Mouse (Mus musculus) heart, embryonic 14.5 days (tissue): ENCODE data around the gene Avil. TPM values are rescaled to one million over a fixed set of nuclear protein-coding genes. Genes with fewer than 3 reads are reported as not detected.

Source experiments
- ATAC-seq: fragments of 200-750 bp; cut with Nextera tagmentation; 2 replicates; pipeline ENCODE4 v1.8.0; 2017; ENCODE audit warnings: low read depth, moderate TSS enrichment; ENCODE audit not compliant: insufficient number of reproducible peaks, insufficient read depth, low FRiP score
- H3K27ac ChIP-seq, 2 experiments: fragments of 200-500 bp in 1 of 2; fragments of 300-500 bp in 1 of 2; sonication (generic) in 1 of 2; replicated peaks in 1 of 2; 2 replicates each; pipeline ENCODE4 v1.5.1; 2012 to 2014; ENCODE audit warnings: low read depth in 2 of 2, low read length in 2 of 2, control low read depth in 1 of 2, mild to moderate bottlenecking in 1 of 2, mixed read lengths in 1 of 2; ENCODE audit not compliant: control insufficient read depth in 1 of 2, insufficient read depth in 1 of 2
- H3K27me3 ChIP-seq: fragments of 300-500 bp; sonication (generic); 2 replicates; pipeline ENCODE4 v1.6.1; 2014; ENCODE audit warnings: mild to moderate bottlenecking, low read length, control low read depth; ENCODE audit not compliant: control insufficient read depth, insufficient read depth
- H3K36me3 ChIP-seq: fragments of 300-500 bp; sonication (generic); 2 replicates; pipeline ENCODE4 v1.6.1; 2014; ENCODE audit warnings: mild to moderate bottlenecking, control low read depth, low read length, mixed read lengths; ENCODE audit not compliant: control insufficient read depth, insufficient read depth
- H3K4me1 ChIP-seq, 2 experiments: fragments of 200-500 bp in 1 of 2; fragments of 300-500 bp in 1 of 2; sonication (generic) in 1 of 2; 2 replicates each; pipeline ENCODE4 v1.6.1; 2012 to 2014; ENCODE audit warnings: low read length in 2 of 2, control low read depth in 1 of 2, mixed read lengths in 1 of 2; ENCODE audit not compliant: control insufficient read depth in 2 of 2, insufficient read depth in 2 of 2
- H3K4me2 ChIP-seq: fragments of 300-500 bp; sonication (generic); 2 replicates; pipeline ENCODE4 v1.6.1; 2014; ENCODE audit warnings: mild to moderate bottlenecking, low read length
- H3K4me3 ChIP-seq, 2 experiments: fragments of 200-500 bp in 1 of 2; fragments of 300-500 bp in 1 of 2; sonication (generic) in 1 of 2; 2 replicates each; pipeline ENCODE4 v1.5.1; 2012 to 2014; ENCODE audit warnings: low read length in 2 of 2, mild to moderate bottlenecking in 2 of 2, control low read depth in 1 of 2, low read depth in 1 of 2, moderate library complexity in 1 of 2; ENCODE audit not compliant: control insufficient read depth in 1 of 2, insufficient read depth in 1 of 2
- H3K9ac ChIP-seq: fragments of 300-500 bp; sonication (generic); 2 replicates; pipeline ENCODE4 v1.6.1; 2014; ENCODE audit warnings: mild to moderate bottlenecking, low read length
- H3K9me3 ChIP-seq: fragments of 300-500 bp; sonication (generic); 2 replicates; pipeline ENCODE4 v1.6.1; 2016; ENCODE audit warnings: low read length, control low read depth; ENCODE audit not compliant: control insufficient read depth
- WGBS: fragments of 180-500 bp; shearing (Covaris S2); extraction: QIAGEN DNeasy Blood & Tissue Kit; methylation state at CpG from one replicate; pipeline ENCODE4 v1.1.7; 2014; 5-methylcytosine and 5-hydroxymethylcytosine counted together
- polyA plus RNA-seq: library from polyadenylated mRNA; unstranded; fragments of >200 nt; fragmentation: Nextera tagmentation; extraction: Ambion mirVana; gene quantifications from 2 replicates; pipeline ENCODE4 v1.2.1, GENCODE M21; 2014

Gene Avil
- polyA plus RNA-seq, 1 experiment from 2014 or later, result 0.39 TPM

- WGBS, result 81% methylated on average over 5 of the region's 5 CpGs
- Histone ChIP-seq H3K9me3 (no peaks in the 10 kb centered on the region), H3K27ac (no peak overlapping the region), H3K36me3 (peaks cover 31% of the 10 kb centered on the region), H3K9ac (no peak overlapping the region), H3K4me3 (no peak overlapping the region), H3K4me1 (no peaks in the 10 kb centered on the region), H3K27me3 (no peaks in the 10 kb centered on the region), H3K4me2 (no peak overlapping the region)
- no peak for ATAC-seq
Observed at GRCm38 (mm10) chr10:127002765-127003164, 2.3 kb downstream of the Avil start.

DNA sequence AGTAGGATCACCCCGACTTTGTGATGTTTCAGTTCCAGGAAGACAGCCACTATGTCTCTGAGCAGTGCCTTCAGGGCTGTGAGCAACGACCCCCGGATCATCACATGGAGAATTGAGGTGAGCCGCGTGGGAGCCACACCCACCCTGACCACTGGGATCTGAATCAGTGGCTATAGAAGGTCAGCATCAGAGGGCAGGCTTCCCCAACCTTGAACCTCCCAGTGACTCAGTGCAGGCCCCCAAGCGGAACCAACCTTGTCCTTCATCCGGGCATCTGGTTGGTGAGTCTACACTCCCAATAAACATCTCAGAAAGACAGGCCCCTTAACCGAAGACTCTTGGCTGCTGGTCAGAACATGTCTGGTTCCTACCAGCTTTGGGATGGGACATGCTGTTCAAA is 2.8 kb downstream of the Avil start:
- no peak for ATAC-seq
- H3K4me3 ChIP-seq, result no peak overlapping the region
- H3K27ac ChIP-seq, result no peak overlapping the region
- no peak overlapping the region for H3K9ac ChIP-seq
- H3K4me2 ChIP-seq, result no peak overlapping the region
- H3K36me3 ChIP-seq, result peaks cover 25% of the 10 kb centered on the region
- no peaks in the 10 kb centered on the region for H3K27me3 ChIP-seq
- no peaks in the 10 kb centered on the region for H3K9me3 ChIP-seq
- H3K4me1 ChIP-seq, result no peaks in the 10 kb centered on the region
- 84% methylated on average over 8 of the region's 8 CpGs for WGBS

- H3K4me2 ChIP-seq, result no peak overlapping the region
- H3K36me3 ChIP-seq, result peaks cover 20% of the 10 kb centered on the region
- no peak overlapping the region for H3K9ac ChIP-seq
- H3K4me1 ChIP-seq, result no peaks in the 10 kb centered on the region
- no peak overlapping the region for H3K27ac ChIP-seq
- ATAC-seq, result no peak
- H3K4me3 ChIP-seq, result no peak overlapping the region
- H3K9me3 ChIP-seq, result no peaks in the 10 kb centered on the region
- 84% methylated on average over 7 of the region's 7 CpGs for WGBS
- H3K27me3 ChIP-seq, result no peaks in the 10 kb centered on the region
Observed at GRCm38 (mm10) chr10:127003806-127004205, 3.3 kb downstream of the Avil start.

DNA sequence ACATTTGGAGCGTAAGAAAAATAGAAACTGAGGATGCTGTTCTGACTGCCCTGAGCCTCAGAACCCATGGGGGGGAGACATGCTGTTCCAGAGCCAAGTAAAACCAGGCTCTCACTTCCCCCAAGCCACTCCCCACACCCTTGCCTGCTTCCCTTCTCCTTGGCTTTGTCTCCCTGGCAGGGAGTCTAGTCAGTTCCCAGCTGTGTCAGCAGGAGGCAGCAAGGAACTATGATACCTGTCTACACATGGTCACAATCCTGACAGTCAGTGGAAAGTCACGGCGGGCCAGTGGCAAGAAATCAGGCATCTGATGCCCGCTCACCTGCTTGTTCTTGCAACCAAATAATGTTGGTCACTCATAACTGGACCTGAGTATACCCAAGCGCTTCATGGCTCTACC is 16.0 kb downstream of the Avil start:
- H3K27me3 ChIP-seq, result no peaks in the 10 kb centered on the region
- H3K36me3 ChIP-seq, result peaks cover 7% of the 10 kb centered on the region; the same call in 1 of the 2 replicates
- no peak overlapping the region for H3K4me2 ChIP-seq
- no peak overlapping the region for H3K4me3 ChIP-seq
- no peak for ATAC-seq
- H3K9me3 ChIP-seq, result no peaks in the 10 kb centered on the region
- no peaks in the 10 kb centered on the region for H3K4me1 ChIP-seq
- no peak overlapping the region for H3K27ac ChIP-seq
- no peak overlapping the region for H3K9ac ChIP-seq
- 55% methylated on average over 5 of the region's 5 CpGs for WGBS

DNA sequence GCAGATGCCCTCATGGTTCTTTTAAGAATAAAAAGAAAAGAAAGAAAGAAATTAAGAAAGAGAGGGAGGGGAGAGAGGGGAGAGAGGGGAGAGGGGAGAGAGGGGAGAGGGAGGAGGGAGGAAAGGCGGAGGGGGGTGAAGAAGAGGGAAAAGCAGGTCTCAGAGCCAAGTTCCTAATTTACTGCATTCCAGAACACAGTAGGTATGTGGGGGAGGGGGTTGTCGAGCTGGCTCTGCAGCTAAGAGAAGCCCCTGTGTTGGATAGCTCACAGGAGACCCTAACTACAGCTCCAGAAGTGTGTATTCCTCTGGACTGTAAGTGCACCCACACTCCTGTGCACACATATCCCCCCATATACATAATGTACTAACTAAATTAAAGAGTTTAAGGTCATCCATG is 16.6 kb downstream of the Avil start:
- Histone ChIP-seq H3K4me1 (no peaks in the 10 kb centered on the region), H3K36me3 (peaks cover 8% of the 10 kb centered on the region), H3K9ac (no peak overlapping the region), H3K4me2 (no peak overlapping the region), H3K27ac (no peak overlapping the region), H3K27me3 (no peaks in the 10 kb centered on the region), H3K4me3 (no peak overlapping the region), H3K9me3 (no peaks in the 10 kb centered on the region)
- no peak for ATAC-seq
- WGBS, result 22% methylated on average over 2 of the region's 2 CpGs

DNA sequence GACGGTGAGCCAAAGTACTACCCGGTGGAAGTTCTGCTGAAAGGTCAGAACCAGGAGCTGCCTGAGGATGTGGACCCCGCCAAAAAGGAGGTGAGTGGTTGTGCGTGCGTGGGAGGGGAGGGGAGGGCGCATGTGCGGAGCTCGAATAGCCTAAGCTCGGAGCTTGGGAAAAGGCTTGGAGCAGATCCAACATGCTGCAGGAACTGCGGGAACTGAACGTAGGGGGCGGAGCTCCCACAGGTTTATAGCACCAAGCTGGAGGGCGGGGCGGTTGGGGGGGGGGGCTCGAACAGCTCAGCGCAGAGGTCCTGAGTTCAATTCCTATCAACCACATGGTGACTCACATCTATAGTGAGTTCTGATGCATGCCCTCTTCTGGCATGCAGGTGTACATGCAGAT is 17.9 kb downstream of the Avil start:
- Histone ChIP-seq H3K36me3 (peaks cover 21% of the 10 kb centered on the region), H3K4me3 (no peak overlapping the region), H3K4me1 (no peaks in the 10 kb centered on the region), H3K9me3 (no peaks in the 10 kb centered on the region), H3K27me3 (no peaks in the 10 kb centered on the region), H3K4me2 (no peak overlapping the region), H3K27ac (no peak overlapping the region), H3K9ac (no peak overlapping the region)
- no peak for ATAC-seq
- WGBS, result 72% methylated on average over 16 of the region's 16 CpGs

GRCm38 (mm10) chr10:127030336-127031296 is 30.1 kb downstream of the Avil start, which contains the start of gene Tsfm:
Gene Tsfm (minus strand): TSS chr10:127030840.
- WGBS, result 6% methylated on average over 54 of the region's 56 CpGs
- no peaks in the 10 kb centered on the region for H3K27me3 ChIP-seq
- H3K9ac ChIP-seq, result peak within 1 kb of the TSS; percentile 89
- ATAC-seq, result peak; percentile 81
- peaks cover 39% of the 10 kb centered on the region for H3K36me3 ChIP-seq
- H3K4me1 ChIP-seq, result peaks cover 0 to 6% of the 10 kb centered on the region in 2 experiments; a peak in 2 of 4 replicates
- H3K4me3 ChIP-seq, result peak within 1 kb of the TSS; percentile 68 to 84
- peak within 1 kb of the TSS; percentile 81 for H3K4me2 ChIP-seq
- H3K9me3 ChIP-seq, result no peaks in the 10 kb centered on the region
- H3K27ac ChIP-seq, result peak within 1 kb of the TSS; percentile 17 to 66
